Mouse (Mus musculus): ENCODE results near the gene Pdzph1. TPM values are rescaled to one million over a fixed set of nuclear protein-coding genes. Genes with fewer than 3 reads are reported as not detected.

Gene Pdzph1
- polyA plus RNA-seq, 1 experiment from 2014 or later, result not detected

DNA sequence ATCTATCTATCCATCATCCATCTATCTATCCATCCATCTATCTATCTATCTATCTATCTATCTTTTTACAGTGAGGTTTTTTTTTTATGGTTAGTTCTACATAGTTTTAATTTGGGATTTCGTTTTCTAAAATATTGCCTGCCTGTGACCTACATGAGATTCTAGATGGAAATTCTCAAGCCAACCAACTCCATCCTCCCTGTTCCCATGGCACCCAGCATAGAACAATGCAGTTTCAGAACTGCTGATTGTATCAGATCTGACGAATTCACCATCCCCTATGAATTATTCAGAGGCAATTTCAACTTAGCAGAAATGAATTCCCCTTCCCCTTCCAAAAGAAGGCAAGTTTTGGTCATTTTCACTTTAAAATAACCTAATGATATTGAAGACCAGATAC, 85.2 kb downstream of the Pdzph1 start:
- no peak overlapping the region for H3K4me2 ChIP-seq (ENCODE audit: low read depth, low read length)
- no peak overlapping the region for H3K4me3 ChIP-seq (replicated peaks; ENCODE audit: low read length)
- no peak overlapping the region for H3K27ac ChIP-seq (ENCODE audit: low read length)
- H3K27me3 ChIP-seq (ENCODE audit: control insufficient read depth, insufficient read depth, low read length), result no peaks in the 10 kb centered on the region
- WGBS, result 72% methylated on average over 2 of the region's 2 CpGs
- H3K4me1 ChIP-seq (ENCODE audit: control insufficient read depth, insufficient read depth, low read length), result no peaks in the 10 kb centered on the region
- ATAC-seq (ENCODE audit: insufficient read depth, low FRiP score), result no peak
- H3K36me3 ChIP-seq (ENCODE audit: control insufficient read depth, insufficient read depth, low read length), result no peaks in the 10 kb centered on the region
- H3K9ac ChIP-seq (ENCODE audit: low read length), result no peak overlapping the region
- no peaks in the 10 kb centered on the region for H3K9me3 ChIP-seq (replicated peaks; ENCODE audit: control insufficient read depth, low read length)

DNA sequence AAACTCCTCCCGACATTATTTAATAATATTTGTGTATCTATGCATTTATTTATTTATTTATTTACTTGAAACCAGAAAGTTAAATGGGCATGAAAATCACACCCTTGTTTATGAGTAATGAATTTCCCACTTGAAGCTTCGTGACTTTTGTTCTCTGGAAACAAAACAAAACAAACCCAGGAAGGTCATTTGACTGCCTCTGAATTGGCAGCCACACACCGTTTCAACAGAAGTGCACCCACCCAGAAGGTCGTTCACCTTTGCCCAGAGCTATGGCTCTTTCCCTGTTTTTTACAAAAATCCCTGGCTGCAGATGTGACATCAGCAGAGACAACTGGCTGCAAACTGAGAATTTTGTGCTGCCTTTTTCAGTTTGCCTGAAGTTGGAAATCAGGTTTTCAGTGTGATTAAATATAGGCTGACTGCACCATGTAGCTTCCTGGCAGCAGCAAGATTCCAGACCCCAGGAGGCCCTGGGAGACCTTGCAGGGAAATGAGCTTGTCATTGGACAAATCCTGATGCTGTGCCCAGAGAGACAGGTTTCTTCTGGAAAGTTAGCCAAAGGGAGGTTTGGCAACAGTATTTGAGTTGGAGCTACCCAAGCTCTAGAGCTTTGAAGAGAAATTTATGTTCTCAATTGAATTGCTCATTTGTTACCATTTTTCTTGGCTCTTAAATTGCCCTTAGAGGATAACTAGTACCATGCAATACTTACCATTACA, 99.5 kb downstream of the Pdzph1 start:
- WGBS, result 39% methylated on average over 4 of the region's 4 CpGs
- Histone ChIP-seq H3K4me3 (replicated peaks; ENCODE audit: low read length) (no peak overlapping the region), H3K4me1 (ENCODE audit: control insufficient read depth, insufficient read depth, low read length) (no peaks in the 10 kb centered on the region), H3K9ac (ENCODE audit: low read length) (no peak overlapping the region), H3K27ac (ENCODE audit: low read length) (no peak overlapping the region), H3K9me3 (replicated peaks; ENCODE audit: control insufficient read depth, low read length) (no peaks in the 10 kb centered on the region), H3K4me2 (ENCODE audit: low read depth, low read length) (no peak overlapping the region), H3K27me3 (ENCODE audit: control insufficient read depth, insufficient read depth, low read length) (no peaks in the 10 kb centered on the region), H3K36me3 (ENCODE audit: control insufficient read depth, insufficient read depth, low read length) (no peaks in the 10 kb centered on the region)
- no peak for ATAC-seq (ENCODE audit: insufficient read depth, low FRiP score)

DNA sequence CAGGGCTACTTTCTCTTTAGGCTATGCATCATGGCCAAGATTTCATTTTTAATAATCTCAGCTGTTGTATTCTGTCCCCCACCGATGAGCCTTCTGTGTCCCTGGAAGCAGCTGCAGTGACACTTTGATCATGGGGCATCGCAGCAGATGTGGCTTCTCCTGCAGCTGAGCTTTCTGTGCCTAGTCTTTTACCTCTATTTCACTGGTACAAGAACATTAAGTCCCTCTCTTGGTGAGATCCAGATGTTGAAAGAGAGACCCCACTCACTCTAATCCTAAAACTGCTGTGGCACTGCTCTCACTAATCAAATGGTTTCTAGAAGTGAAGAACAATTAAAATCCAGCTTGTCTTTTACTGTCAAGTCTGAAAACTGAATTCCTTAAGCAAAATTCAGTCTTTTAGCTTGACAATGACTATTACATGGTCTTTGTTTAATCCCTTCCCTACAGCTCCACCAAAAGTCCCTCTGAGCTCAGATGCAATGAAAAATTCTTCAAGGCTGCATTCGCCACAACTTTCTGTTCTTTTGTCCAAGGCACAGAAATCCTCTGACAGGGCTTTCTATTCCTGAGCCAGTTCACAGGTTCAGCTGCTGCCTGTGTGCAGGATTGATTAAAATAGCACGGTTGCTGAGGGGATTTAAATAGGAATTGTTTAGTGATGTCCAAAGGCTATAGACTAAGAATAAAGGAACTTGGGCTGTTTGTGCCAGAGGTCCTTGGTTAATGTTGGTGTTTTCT, 101.1 kb downstream of the Pdzph1 start:
- ATAC-seq (ENCODE audit: insufficient read depth, low FRiP score), result no peak
- 64% methylated on average over 4 of the region's 4 CpGs for WGBS
- H3K4me1 ChIP-seq (ENCODE audit: control insufficient read depth, insufficient read depth, low read length), result no peaks in the 10 kb centered on the region

DNA sequence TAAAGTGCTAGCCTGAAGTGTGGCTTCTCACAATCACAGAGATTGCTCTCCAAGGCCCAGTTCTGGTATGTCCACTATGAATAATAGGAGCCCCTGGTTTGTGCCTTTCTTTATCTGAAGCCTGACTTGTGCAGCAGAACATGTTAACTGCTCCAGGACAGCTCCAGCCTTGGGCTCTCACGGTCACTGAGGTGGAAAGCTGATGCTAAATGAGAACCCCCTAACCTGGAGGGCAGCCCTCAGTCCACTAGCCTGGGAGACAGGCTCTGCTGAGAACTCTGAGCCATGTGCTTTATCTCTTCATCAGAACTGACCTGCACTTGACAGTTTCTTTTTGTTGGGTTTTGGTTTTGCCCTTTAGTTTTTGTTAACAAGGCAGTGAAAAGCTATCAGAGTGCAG, 106.8 kb downstream of the Pdzph1 start:
- Histone ChIP-seq H3K9ac (ENCODE audit: low read length) (no peak overlapping the region), H3K27ac (ENCODE audit: low read length) (no peak overlapping the region), H3K4me1 (ENCODE audit: control insufficient read depth, insufficient read depth, low read length) (no peaks in the 10 kb centered on the region), H3K9me3 (replicated peaks; ENCODE audit: control insufficient read depth, low read length) (no peaks in the 10 kb centered on the region), H3K4me3 (replicated peaks; ENCODE audit: low read length) (no peak overlapping the region), H3K36me3 (ENCODE audit: control insufficient read depth, insufficient read depth, low read length) (no peaks in the 10 kb centered on the region), H3K27me3 (ENCODE audit: control insufficient read depth, insufficient read depth, low read length) (no peaks in the 10 kb centered on the region), H3K4me2 (ENCODE audit: low read depth, low read length) (no peak overlapping the region)
- ATAC-seq (ENCODE audit: insufficient read depth, low FRiP score), result no peak
- WGBS, result 38% methylated on average over 1 of the region's 1 CpGs

More for the DNA sequence above, 101.1 kb downstream of the Pdzph1 start:
- Histone ChIP-seq H3K27ac (ENCODE audit: low read length) (no peak overlapping the region), H3K9ac (ENCODE audit: low read length) (no peak overlapping the region), H3K36me3 (ENCODE audit: control insufficient read depth, insufficient read depth, low read length) (no peaks in the 10 kb centered on the region), H3K4me2 (ENCODE audit: low read depth, low read length) (no peak overlapping the region), H3K27me3 (ENCODE audit: control insufficient read depth, insufficient read depth, low read length) (no peaks in the 10 kb centered on the region), H3K9me3 (replicated peaks; ENCODE audit: control insufficient read depth, low read length) (no peaks in the 10 kb centered on the region), H3K4me3 (replicated peaks; ENCODE audit: low read length) (no peak overlapping the region)

DNA sequence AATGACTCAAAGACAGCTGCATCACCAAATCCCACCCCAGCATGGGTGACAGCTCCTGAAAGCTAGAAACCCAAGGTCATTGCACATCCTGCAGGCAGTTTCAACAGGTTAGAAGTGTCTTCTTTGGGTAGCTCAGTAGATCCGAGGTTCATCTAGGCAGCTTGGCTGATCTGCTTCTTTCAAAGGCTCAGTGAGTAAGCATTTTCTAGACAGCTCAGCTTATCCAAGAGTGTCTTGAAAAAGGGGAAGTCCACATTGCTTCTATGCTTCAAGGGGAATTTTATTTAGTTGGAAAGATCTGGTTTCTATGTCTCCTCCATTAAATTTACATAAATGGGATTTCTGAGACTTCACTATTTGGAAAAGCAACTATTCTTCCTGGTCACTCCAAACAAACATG, 117.8 kb downstream of the Pdzph1 start:
- Histone ChIP-seq H3K4me3 (replicated peaks; ENCODE audit: low read length) (no peak overlapping the region), H3K4me1 (ENCODE audit: control insufficient read depth, insufficient read depth, low read length) (no peaks in the 10 kb centered on the region), H3K9ac (ENCODE audit: low read length) (no peak overlapping the region), H3K27ac (ENCODE audit: low read length) (no peak overlapping the region), H3K27me3 (ENCODE audit: control insufficient read depth, insufficient read depth, low read length) (no peaks in the 10 kb centered on the region), H3K36me3 (ENCODE audit: control insufficient read depth, insufficient read depth, low read length) (no peaks in the 10 kb centered on the region), H3K4me2 (ENCODE audit: low read depth, low read length) (no peak overlapping the region), H3K9me3 (replicated peaks; ENCODE audit: control insufficient read depth, low read length) (no peaks in the 10 kb centered on the region)
- ATAC-seq (ENCODE audit: insufficient read depth, low FRiP score), result no peak
- WGBS, result 64% methylated on average over 1 of the region's 1 CpGs

DNA sequence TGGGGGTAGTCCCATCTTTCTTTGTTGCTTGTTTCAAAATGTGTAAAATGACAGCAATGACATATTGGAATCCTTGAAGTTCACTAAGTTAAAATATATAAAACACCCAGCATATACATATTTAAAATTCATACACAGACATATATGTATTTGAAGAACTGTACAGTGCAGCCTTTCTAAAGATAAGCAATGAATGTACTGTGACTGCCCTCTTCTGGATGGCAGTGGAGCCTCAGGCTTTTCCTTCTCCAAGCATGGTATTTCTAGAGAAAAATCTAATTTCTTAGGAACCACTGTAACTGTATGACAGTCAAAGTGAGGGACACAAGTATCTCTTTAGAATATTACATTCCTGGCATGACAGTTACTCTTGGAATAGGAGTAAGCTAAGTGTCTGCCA, 120.4 kb downstream of the Pdzph1 start:
- Histone ChIP-seq H3K4me1 (ENCODE audit: control insufficient read depth, insufficient read depth, low read length) (no peaks in the 10 kb centered on the region), H3K9me3 (replicated peaks; ENCODE audit: control insufficient read depth, low read length) (no peaks in the 10 kb centered on the region), H3K4me3 (replicated peaks; ENCODE audit: low read length) (no peak overlapping the region), H3K27ac (ENCODE audit: low read length) (no peak overlapping the region), H3K4me2 (ENCODE audit: low read depth, low read length) (no peak overlapping the region), H3K9ac (ENCODE audit: low read length) (no peak overlapping the region), H3K27me3 (ENCODE audit: control insufficient read depth, insufficient read depth, low read length) (no peaks in the 10 kb centered on the region), H3K36me3 (ENCODE audit: control insufficient read depth, insufficient read depth, low read length) (no peaks in the 10 kb centered on the region)
- ATAC-seq (ENCODE audit: insufficient read depth, low FRiP score), result no peak

Other genes starting within 250 kb of the Pdzph1 start
- 7.0 and 8.0 TPM in 2 replicates for gene Nudt12, start 22.0 kb upstream of the Pdzph1 start, polyA plus RNA-seq (2015; fragmentation: Nextera tagmentation; extraction: Ambion mirVana)